Mouse (Mus musculus) thymus, adult 2 months (tissue): ENCODE measurements at regions not wholly inside any gene's neighbourhood (a gene's known extent, or its start where the extent isn't known, plus 50 kb on each side); places are given as distances from the start of the nearest gene placed in this dataset.

Source experiments
- CTCF ChIP-seq: fragments of 200-500 bp; IDR thresholded peaks from 2 replicates; pipeline ENCODE4 v1.5.1; 2012; ENCODE audit warnings: mild to moderate bottlenecking, control low read depth, low read length, moderate library complexity, borderline replicate concordance; ENCODE audit not compliant: control insufficient read depth, poor library complexity, insufficient read depth; ENCODE audit errors: extremely low read depth
- POLR2A ChIP-seq: fragments of 200-500 bp; IDR thresholded peaks from 2 replicates; pipeline ENCODE4 v1.6.1; 2012; ENCODE audit warnings: mild to moderate bottlenecking, low read length, control low read depth, moderate library complexity; ENCODE audit not compliant: control insufficient read depth, poor library complexity, insufficient read depth; ENCODE audit errors: extremely low read depth

GRCm38 (mm10) chr14:9227670-9228069, 561.6 kb upstream of the 4930452B06Rik start:
- no peak for TF ChIP-seq CTCF
- TF ChIP-seq POLR2A: no peak
